Mouse (Mus musculus) ES-Bruce4 (cell line): ENCODE measurements around the gene Gm11042.

Experiments
- CTCF ChIP-seq: IDR thresholded peaks from one replicate; pipeline ENCODE4 v1.8.1; 2011; ENCODE audit warnings: low read depth, low read length
- EP300 ChIP-seq: IDR thresholded peaks from 2 replicates; pipeline ENCODE4 v1.6.1; 2011; ENCODE audit warnings: low read depth, low read length; ENCODE audit not compliant: insufficient read depth
- POLR2A ChIP-seq: IDR thresholded peaks from one replicate; pipeline ENCODE4 v1.8.1; 2011; ENCODE audit warnings: low read length; ENCODE audit not compliant: insufficient read depth

DNA sequence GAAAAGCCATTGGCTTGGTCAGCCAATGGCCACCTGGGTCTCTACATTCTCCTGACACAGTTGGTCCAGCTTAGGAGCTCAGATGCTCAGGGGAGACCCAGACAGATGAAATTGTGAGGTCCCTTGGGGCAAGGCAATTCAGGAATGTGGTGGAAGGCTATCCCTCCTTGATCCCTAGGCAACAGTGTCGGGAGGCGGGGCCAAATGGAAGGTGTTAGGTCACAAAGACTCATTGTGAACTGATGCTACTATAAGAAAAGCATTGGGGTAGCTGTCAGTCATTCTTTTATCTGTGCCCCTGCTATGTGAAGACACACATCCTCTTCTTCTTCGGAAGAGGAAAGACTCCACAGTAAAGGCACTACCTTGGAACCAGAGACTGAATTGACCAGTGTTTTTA is 3.6 kb downstream of the Gm11042 start:
- TF ChIP-seq CTCF (no peak), POLR2A (no peak), EP300 (no peak)
